Mouse (Mus musculus): Measurements from ENCODE around the gene Atg13. TPM values are rescaled to one million over a fixed set of nuclear protein-coding genes. Genes with fewer than 3 reads are reported as not detected.

Atg13 gene
- polyA plus RNA-seq, 1 experiment from 2014 or later, result 42.3 TPM

GRCm38 (mm10) chr2:91659657-91660056, 50.7 kb downstream of the Atg13 start:
- Histone ChIP-seq H3K4me2 (ENCODE audit: low read depth, low read length) (no peak overlapping the region), H3K27me3 (ENCODE audit: control insufficient read depth, insufficient read depth, low read length) (no peaks in the 10 kb centered on the region), H3K36me3 (ENCODE audit: control insufficient read depth, insufficient read depth, low read length) (peaks cover 64% of the 10 kb centered on the region)

DNA sequence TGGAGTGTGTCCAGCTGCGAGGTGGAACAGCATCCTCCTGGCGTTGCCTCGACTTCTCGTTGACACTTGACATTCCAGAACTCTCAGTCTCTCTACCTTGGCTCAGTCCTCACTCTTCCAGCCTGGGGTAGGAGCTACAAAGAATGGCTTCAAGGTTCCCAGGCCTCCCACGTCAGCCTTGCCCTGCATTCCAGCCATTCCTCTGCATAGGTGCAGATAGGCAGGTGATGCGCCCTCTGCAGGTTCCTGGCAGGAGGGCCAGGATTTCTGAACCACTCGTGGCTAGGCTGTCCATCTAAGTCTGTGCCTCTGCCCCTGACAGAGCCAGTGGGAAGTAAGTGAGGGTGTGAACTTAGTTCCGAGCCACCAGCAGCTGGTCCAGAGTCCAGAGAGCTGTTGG, 53.6 kb downstream of the Atg13 start:
- no peak overlapping the region for H3K4me2 ChIP-seq (ENCODE audit: low read depth, low read length)
- no peaks in the 10 kb centered on the region for H3K9me3 ChIP-seq (ENCODE audit: control insufficient read depth, low read length)
- no peaks in the 10 kb centered on the region for H3K4me1 ChIP-seq (ENCODE audit: control insufficient read depth, insufficient read depth, low read length)
- peaks cover 51% of the 10 kb centered on the region for H3K36me3 ChIP-seq (ENCODE audit: control insufficient read depth, insufficient read depth, low read length)
- H3K27ac ChIP-seq (ENCODE audit: low read depth, low read length), result no peak overlapping the region
- H3K9ac ChIP-seq (replicated peaks; ENCODE audit: low read depth, low read length), result no peak overlapping the region
- WGBS, result 79% methylated on average over 8 of the region's 8 CpGs
- no peak for ATAC-seq (ENCODE audit: low read depth)
- H3K4me3 ChIP-seq (ENCODE audit: low read depth, low read length), result no peak overlapping the region
- no peaks in the 10 kb centered on the region for H3K27me3 ChIP-seq (ENCODE audit: control insufficient read depth, insufficient read depth, low read length)

More at GRCm38 (mm10) chr2:91659657-91660056, 50.7 kb downstream of the Atg13 start:
- no peak for ATAC-seq (ENCODE audit: low read depth)
- Histone ChIP-seq H3K4me3 (ENCODE audit: low read depth, low read length) (no peak overlapping the region), H3K9me3 (ENCODE audit: control insufficient read depth, low read length) (no peaks in the 10 kb centered on the region), H3K9ac (replicated peaks; ENCODE audit: low read depth, low read length) (no peak overlapping the region), H3K27ac (ENCODE audit: low read depth, low read length) (no peak overlapping the region), H3K4me1 (ENCODE audit: control insufficient read depth, insufficient read depth, low read length) (no peaks in the 10 kb centered on the region)
- 98% methylated on average over 8 of the region's 8 CpGs for WGBS

GRCm38 (mm10) chr2:91655827-91656226, 54.5 kb downstream of the Atg13 start:
- no peak overlapping the region for H3K4me3 ChIP-seq (ENCODE audit: low read depth, low read length)
- H3K4me2 ChIP-seq (ENCODE audit: low read depth, low read length), result no peak overlapping the region
- 80% methylated on average over 6 of the region's 6 CpGs for WGBS
- ATAC-seq (ENCODE audit: low read depth), result no peak
- peaks cover 4% of the 10 kb centered on the region; the same call in 1 of the 2 replicates for H3K4me1 ChIP-seq (ENCODE audit: control insufficient read depth, insufficient read depth, low read length)
- H3K9me3 ChIP-seq (ENCODE audit: control insufficient read depth, low read length), result no peaks in the 10 kb centered on the region
- no peaks in the 10 kb centered on the region for H3K27me3 ChIP-seq (ENCODE audit: control insufficient read depth, insufficient read depth, low read length)
- H3K9ac ChIP-seq (replicated peaks; ENCODE audit: low read depth, low read length), result no peak overlapping the region
- H3K36me3 ChIP-seq (ENCODE audit: control insufficient read depth, insufficient read depth, low read length), result peaks cover 51% of the 10 kb centered on the region
- no peak overlapping the region for H3K27ac ChIP-seq (ENCODE audit: low read depth, low read length)

DNA sequence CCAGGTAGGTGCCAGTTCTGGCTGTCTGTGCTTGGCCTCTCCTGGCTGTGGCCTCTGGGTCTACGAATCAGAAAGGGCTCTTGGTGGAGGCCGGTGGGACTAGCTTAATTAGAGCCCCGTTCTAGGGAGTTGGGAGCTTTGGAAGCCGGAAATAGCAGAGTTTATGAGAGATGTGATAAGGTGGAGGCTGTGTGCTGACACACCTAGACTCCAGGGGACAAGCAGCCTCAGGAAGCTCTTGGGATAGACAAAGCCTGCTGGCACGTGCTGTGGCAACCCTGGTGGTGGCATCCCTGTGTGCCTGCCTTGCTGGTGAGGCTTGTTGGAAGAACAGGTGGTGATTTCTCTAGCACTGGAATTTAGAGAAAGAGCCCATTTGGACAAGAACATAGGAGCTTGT, 55.0 kb downstream of the Atg13 start:
- Histone ChIP-seq H3K9ac (replicated peaks; ENCODE audit: low read depth, low read length) (no peak overlapping the region), H3K36me3 (ENCODE audit: control insufficient read depth, insufficient read depth, low read length) (peaks cover 51% of the 10 kb centered on the region), H3K27ac (ENCODE audit: low read depth, low read length) (no peak overlapping the region), H3K9me3 (ENCODE audit: control insufficient read depth, low read length) (no peaks in the 10 kb centered on the region), H3K4me1 (ENCODE audit: control insufficient read depth, insufficient read depth, low read length) (peaks cover 7% of the 10 kb centered on the region; the same call in 1 of the 2 replicates), H3K4me2 (ENCODE audit: low read depth, low read length) (no peak overlapping the region), H3K4me3 (ENCODE audit: low read depth, low read length) (no peak overlapping the region), H3K27me3 (ENCODE audit: control insufficient read depth, insufficient read depth, low read length) (no peaks in the 10 kb centered on the region)
- WGBS, result 90% methylated on average over 5 of the region's 5 CpGs
- ATAC-seq (ENCODE audit: low read depth), result no peak

DNA sequence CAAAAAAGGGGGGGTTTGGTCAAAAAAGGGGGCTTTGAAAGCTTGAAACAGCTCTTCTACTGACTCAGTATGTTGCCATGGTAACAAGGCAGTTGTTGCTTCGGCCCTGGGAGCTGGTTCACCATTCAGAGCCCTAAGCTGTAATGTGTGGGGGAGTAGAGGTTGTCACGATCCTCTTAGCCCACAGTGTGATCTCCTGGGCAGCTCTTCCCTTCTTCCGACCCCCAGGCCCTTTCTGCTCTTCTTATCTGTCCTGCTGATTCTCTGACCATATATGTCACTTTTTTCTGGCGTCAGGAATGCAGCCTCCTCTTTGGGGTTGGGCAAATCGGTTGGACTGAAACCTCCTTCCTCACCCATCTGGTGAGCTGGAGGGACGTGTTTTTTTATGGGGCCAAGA, 57.5 kb downstream of the Atg13 start:
- no peak for ATAC-seq (ENCODE audit: low read depth)
- H3K27ac ChIP-seq (ENCODE audit: low read depth, low read length), result no peak overlapping the region
- no peaks in the 10 kb centered on the region for H3K9me3 ChIP-seq (ENCODE audit: control insufficient read depth, low read length)
- peaks cover 43% of the 10 kb centered on the region for H3K36me3 ChIP-seq (ENCODE audit: control insufficient read depth, insufficient read depth, low read length)
- H3K4me3 ChIP-seq (ENCODE audit: low read depth, low read length), result no peak overlapping the region
- no peaks in the 10 kb centered on the region for H3K27me3 ChIP-seq (ENCODE audit: control insufficient read depth, insufficient read depth, low read length)
- 44% methylated on average over 6 of the region's 6 CpGs for WGBS
- H3K4me1 ChIP-seq (ENCODE audit: control insufficient read depth, insufficient read depth, low read length), result peaks cover 15% of the 10 kb centered on the region
- no peak overlapping the region for H3K9ac ChIP-seq (replicated peaks; ENCODE audit: low read depth, low read length)
- H3K4me2 ChIP-seq (ENCODE audit: low read depth, low read length), result no peak overlapping the region

DNA sequence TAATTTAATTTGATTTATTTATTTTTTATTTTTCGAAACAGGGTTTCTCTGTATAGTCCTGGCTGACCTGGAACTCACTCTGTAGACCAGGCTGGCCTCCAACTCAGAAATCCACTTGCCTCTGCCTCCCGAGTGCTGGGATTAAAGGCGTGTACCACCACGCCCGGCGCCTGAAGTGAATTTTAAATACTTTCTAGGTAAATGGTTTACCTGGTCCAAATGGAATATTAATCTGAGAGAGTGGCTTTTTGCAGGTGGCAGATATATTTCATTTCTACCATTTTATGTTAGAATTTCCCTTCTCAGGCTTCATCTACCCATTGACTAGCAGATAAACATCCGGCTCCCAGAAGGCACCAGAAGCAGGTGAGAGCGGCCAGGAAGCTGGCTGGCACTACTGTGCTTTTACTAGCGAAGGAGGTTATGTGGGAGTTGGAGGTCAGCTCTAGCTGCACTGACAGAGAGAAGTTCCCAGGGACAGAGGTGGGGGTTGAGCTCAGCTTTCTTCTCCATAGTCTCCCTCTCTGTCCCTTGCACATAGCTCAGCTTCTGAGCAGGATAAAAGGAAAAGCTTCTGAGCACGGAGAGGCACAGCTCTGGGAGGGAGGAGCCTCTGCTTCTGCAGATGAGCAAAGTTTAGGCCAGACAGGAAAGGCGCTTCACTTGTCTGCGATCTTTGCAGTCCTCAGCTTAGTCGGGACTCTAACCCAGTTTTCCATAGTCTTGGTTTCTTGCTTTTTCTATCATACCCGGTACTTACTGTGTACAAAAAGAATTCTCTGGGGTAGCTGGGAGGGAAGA, 58.7 kb downstream of the Atg13 start:
- Histone ChIP-seq H3K9me3 (ENCODE audit: control insufficient read depth, low read length) (no peaks in the 10 kb centered on the region), H3K4me2 (ENCODE audit: low read depth, low read length) (no peak overlapping the region), H3K4me1 (ENCODE audit: control insufficient read depth, insufficient read depth, low read length) (peaks cover 15% of the 10 kb centered on the region), H3K27ac (ENCODE audit: low read depth, low read length) (no peak overlapping the region), H3K27me3 (ENCODE audit: control insufficient read depth, insufficient read depth, low read length) (no peaks in the 10 kb centered on the region), H3K4me3 (ENCODE audit: low read depth, low read length) (no peak overlapping the region), H3K36me3 (ENCODE audit: control insufficient read depth, insufficient read depth, low read length) (peaks cover 48% of the 10 kb centered on the region), H3K9ac (replicated peaks; ENCODE audit: low read depth, low read length) (no peak overlapping the region)
- no peak for ATAC-seq (ENCODE audit: low read depth)
- WGBS, result 91% methylated on average over 14 of the region's 14 CpGs

DNA sequence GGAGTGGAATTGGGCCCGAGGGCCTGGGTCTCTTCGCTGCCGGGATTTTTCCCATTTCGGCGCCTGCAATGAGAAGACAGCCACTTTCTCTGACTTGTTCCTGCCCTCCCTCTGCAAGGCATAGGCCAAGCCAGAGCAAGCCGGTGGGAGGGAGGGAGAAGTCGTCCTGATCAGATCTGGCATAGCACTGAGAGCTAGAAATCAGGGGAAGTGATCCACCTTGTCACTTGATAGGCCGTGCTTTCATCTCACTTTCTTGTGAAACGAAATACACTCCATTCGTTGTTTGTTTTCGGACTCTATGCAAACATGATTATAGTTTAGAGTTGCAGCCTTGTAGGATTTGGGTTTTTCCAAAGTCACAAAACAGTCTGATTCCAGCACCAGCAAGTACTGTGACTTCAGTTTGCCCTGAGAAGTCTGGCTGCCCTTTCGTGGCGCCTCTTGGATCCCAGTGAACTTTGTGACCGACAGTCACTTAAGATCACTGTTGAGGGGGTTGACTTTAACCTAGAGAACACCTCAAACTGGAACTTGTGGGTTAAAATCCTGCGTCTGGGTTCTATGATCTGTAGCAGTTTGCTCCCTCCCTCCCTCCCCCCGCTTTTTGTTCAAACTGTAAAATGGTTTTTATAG, 59.9 kb downstream of the Atg13 start:
- 18% methylated on average over 16 of the region's 16 CpGs for WGBS
- Histone ChIP-seq H3K4me3 (ENCODE audit: low read depth, low read length) (peak overlapping the region; percentile 92), H3K36me3 (ENCODE audit: control insufficient read depth, insufficient read depth, low read length) (peaks cover 47% of the 10 kb centered on the region), H3K27me3 (ENCODE audit: control insufficient read depth, insufficient read depth, low read length) (no peaks in the 10 kb centered on the region), H3K27ac (ENCODE audit: low read depth, low read length) (peak overlapping the region; percentile 72), H3K4me2 (ENCODE audit: low read depth, low read length) (peak overlapping the region; percentile 85), H3K4me1 (ENCODE audit: control insufficient read depth, insufficient read depth, low read length) (peaks cover 15% of the 10 kb centered on the region), H3K9ac (replicated peaks; ENCODE audit: low read depth, low read length) (peak overlapping the region; percentile 66), H3K9me3 (ENCODE audit: control insufficient read depth, low read length) (no peaks in the 10 kb centered on the region)
- ATAC-seq (ENCODE audit: low read depth), result peak; percentile 47

DNA sequence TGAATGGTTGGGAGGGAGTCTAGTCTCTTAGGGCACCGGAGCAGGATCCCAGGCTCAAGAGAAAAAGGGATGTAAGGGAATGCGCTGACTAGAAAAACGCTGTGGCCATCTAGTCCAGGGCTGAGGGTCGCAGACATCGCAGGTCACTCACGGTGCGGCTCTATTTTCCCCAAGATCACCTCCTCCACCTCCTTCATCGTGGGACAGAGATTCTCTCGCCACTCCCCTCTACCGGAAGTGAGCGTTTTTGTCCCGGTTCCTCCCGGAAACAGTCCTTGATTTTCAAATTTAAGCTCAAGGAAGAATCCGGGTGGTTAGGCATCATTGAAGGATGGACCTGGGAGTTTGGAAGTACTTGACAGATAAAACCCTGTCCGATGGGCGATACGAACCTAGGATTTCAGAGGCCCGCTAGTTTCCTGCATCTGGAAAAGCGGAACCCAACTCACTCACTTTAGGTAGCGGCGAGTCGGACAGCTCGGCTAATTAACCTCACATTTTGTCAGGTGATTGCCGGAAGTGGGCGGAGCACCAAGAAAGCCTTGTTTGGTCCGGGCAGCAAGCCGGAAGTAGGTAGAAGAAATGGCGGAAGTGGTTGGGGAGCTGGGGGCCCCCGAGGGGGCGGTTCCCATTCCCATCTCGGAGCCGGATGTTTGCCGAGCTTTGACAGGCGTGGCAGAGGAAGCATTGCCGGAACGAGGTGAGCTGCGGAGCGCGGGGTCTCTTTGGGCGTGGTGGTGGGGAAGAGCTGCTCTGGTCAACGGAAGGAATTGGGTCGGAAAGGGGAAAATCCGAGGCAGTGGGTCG, 60.6 kb downstream of the Atg13 start, which contains the start of the genes Zfp408 and Arhgap1:
Gene Zfp408, minus strand, starts transcription at position 239 of the 807 bp plus-strand sequence.
Gene Arhgap1, plus strand, starts transcription at position 308 of the 807 bp plus-strand sequence.
- Histone ChIP-seq H3K4me1 (ENCODE audit: control insufficient read depth, insufficient read depth, low read length) (peaks cover 15% of the 10 kb centered on the region), H3K4me2 (ENCODE audit: low read depth, low read length) (peak within 1 kb of the TSS; percentile 100), H3K27ac (ENCODE audit: low read depth, low read length) (peak within 1 kb of the TSS; percentile 78), H3K9me3 (ENCODE audit: control insufficient read depth, low read length) (no peaks in the 10 kb centered on the region), H3K9ac (replicated peaks; ENCODE audit: low read depth, low read length) (peak within 1 kb of the TSS; percentile 89), H3K36me3 (ENCODE audit: control insufficient read depth, insufficient read depth, low read length) (peaks cover 47% of the 10 kb centered on the region), H3K27me3 (ENCODE audit: control insufficient read depth, insufficient read depth, low read length) (no peaks in the 10 kb centered on the region), H3K4me3 (ENCODE audit: low read depth, low read length) (peak within 1 kb of the TSS; percentile 92)
- ATAC-seq (ENCODE audit: low read depth), result peak; percentile 95
- under 1% methylated on average over 44 of the region's 44 CpGs for WGBS
